Comparison of ENCODE assay signal across 19 mouse cellular contexts in genomic region chr2:115921687-115922086, GRCm38 (mm10).
A peak's percentile ranks its signal among the peaks of the same experiment; 100 is the strongest.
DNase-seq lines count a peak whose midpoint lies in the region; ATAC-seq and TF ChIP-seq lines count a peak whose summit lies in the region.
"Had no signal": no experiment of that assay in that cellular context is flagged by ENCODE, and none has a peak within 500 bp of the region (broad histone marks: within the 10 kb centered on the region; RNA-seq: fewer than 3 reads in every experiment).

No protein-coding gene starts in this region.

- H3K9me3 ChIP-seq in forebrain, embryonic 15.5 days, result no peaks in the 10 kb centered on the region
- H3K9me3 ChIP-seq in intestine, postnatal 0 days (ENCODE audit: control insufficient read depth), result no peaks in the 10 kb centered on the region
- H3K9me3 ChIP-seq: embryonic facial prominence, embryonic 13.5 days; liver, embryonic 13.5 days; megakaryocyte, embryonic 14.5 days had no signal

- no peak for TF ChIP-seq POLR2A in kidney, adult 2 months (IDR thresholded peaks at IDR 0.05; ENCODE audit: low read depth, low read length)
- no peak for TF ChIP-seq POLR2A in cerebellum, adult 2 months (IDR thresholded peaks at IDR 0.05; ENCODE audit: borderline replicate concordance, insufficient read depth, low read length)

- no peak overlapping the region for H3K9ac ChIP-seq in forebrain, embryonic 15.5 days (replicated peaks)
- no peak overlapping the region for H3K9ac ChIP-seq in intestine, postnatal 0 days (ENCODE audit: low read depth, low read length)
- H3K9ac ChIP-seq: embryonic facial prominence, embryonic 13.5 days; liver, embryonic 13.5 days had no signal

- peak; percentile 52 for DNase-seq in heart, adult 11 months
- no peak for DNase-seq in heart, adult 8-10 months (ENCODE audit: low spot score)
- DNase-seq in kidney, adult 2 months, result no peak
- no peak for DNase-seq in kidney, adult 8-10 months
- DNase-seq in cerebellum, adult 2 months, result no peak
- no peak for DNase-seq in ovary, postnatal 14 days (ENCODE audit: low spot score)
- DNase-seq: adrenal gland, postnatal 25 days; B cell, adult 2 months; cerebellum, adult 18-20 months; gastrocnemius, adult 2 months; heart, adult 18-20 months; kidney, postnatal 10 days; liver, embryonic 13.5 days; lung, postnatal 10 days had no signal

- H3K4me2 ChIP-seq in forebrain, embryonic 15.5 days (replicated peaks), result no peak overlapping the region
- no peak overlapping the region for H3K4me2 ChIP-seq in intestine, postnatal 0 days (replicated peaks; ENCODE audit: low read depth)
- H3K4me2 ChIP-seq: embryonic facial prominence, embryonic 13.5 days; liver, embryonic 13.5 days had no signal

- no peaks in the 10 kb centered on the region for H3K27me3 ChIP-seq in kidney, adult 2 months (replicated peaks; ENCODE audit: control insufficient read depth, insufficient read depth, low read length)
- H3K27me3 ChIP-seq in forebrain, embryonic 15.5 days, result no peaks in the 10 kb centered on the region
- no peaks in the 10 kb centered on the region for H3K27me3 ChIP-seq in intestine, postnatal 0 days (replicated peaks; ENCODE audit: control insufficient read depth, insufficient read depth, low read length)
- no peaks in the 10 kb centered on the region; the same call in 1 of the 2 replicates for H3K27me3 ChIP-seq in cerebellum, adult 2 months (ENCODE audit: control insufficient read depth, insufficient read depth, low read length)
- H3K27me3 ChIP-seq: embryonic facial prominence, embryonic 13.5 days; liver, embryonic 13.5 days; megakaryocyte, embryonic 14.5 days had no signal

- H3K36me3 ChIP-seq in kidney, adult 2 months (ENCODE audit: control insufficient read depth, insufficient read depth, low read length), result no peaks in the 10 kb centered on the region
- peaks cover 7% of the 10 kb centered on the region for H3K36me3 ChIP-seq in forebrain, embryonic 15.5 days
- H3K36me3 ChIP-seq in intestine, postnatal 0 days (ENCODE audit: control insufficient read depth, insufficient read depth), result no peaks in the 10 kb centered on the region
- H3K36me3 ChIP-seq: liver, embryonic 13.5 days had no signal

- TF ChIP-seq CTCF in kidney, adult 2 months (conservative IDR thresholded peaks at IDR 0.05; ENCODE audit: insufficient read depth, insufficient read length, low read depth, low read length), result 0 out of 2 replicates have a peak, but pooled peaks have one; percentile 6
- 0 out of 2 replicates have a peak, but pooled peaks have one; percentile 13 for TF ChIP-seq CTCF in intestine, postnatal 0 days (IDR thresholded peaks at IDR 0.05; ENCODE audit: low read depth)
- TF ChIP-seq CTCF in cerebellum, adult 2 months (IDR thresholded peaks at IDR 0.05; ENCODE audit: borderline replicate concordance, insufficient read depth, low read depth, low read length), result no peak

- H3K4me3 ChIP-seq in kidney, adult 2 months (ENCODE audit: insufficient read depth, low read depth, low read length), result no peak overlapping the region
- H3K4me3 ChIP-seq in forebrain, embryonic 15.5 days, result no peak overlapping the region
- no peak overlapping the region for H3K4me3 ChIP-seq in intestine, postnatal 0 days (ENCODE audit: low read depth, low read length)
- no peak overlapping the region for H3K4me3 ChIP-seq in cerebellum, adult 2 months (replicated peaks; ENCODE audit: insufficient read depth, low read depth, low read length)
- H3K4me3 ChIP-seq: embryonic facial prominence, embryonic 13.5 days; gastrocnemius, adult 2 months; layer of hippocampus, adult 2 months; liver, embryonic 13.5 days; megakaryocyte, embryonic 14.5 days had no signal

- WGBS in kidney, adult 2 months, result 68% methylated on average over 9 of the region's 9 CpGs
- 87% methylated on average over 9 of the region's 9 CpGs for WGBS in forebrain, embryonic 15.5 days
- 68% methylated on average over 9 of the region's 9 CpGs for WGBS in intestine, postnatal 0 days
- WGBS in cerebellum, adult 2 months, result 86% methylated on average over 9 of the region's 9 CpGs

- H3K4me1 ChIP-seq in kidney, adult 2 months (ENCODE audit: control insufficient read depth, insufficient read depth, low read length), result 0 out of 2 replicates have a peak, but pooled peaks cover under 1% of the 10 kb centered on the region
- peaks cover 49% of the 10 kb centered on the region for H3K4me1 ChIP-seq in forebrain, embryonic 15.5 days
- 0 out of 2 replicates have a peak, but pooled peaks cover 2% of the 10 kb centered on the region for H3K4me1 ChIP-seq in intestine, postnatal 0 days (replicated peaks; ENCODE audit: control insufficient read depth, insufficient read depth, low read length)
- no peaks in the 10 kb centered on the region for H3K4me1 ChIP-seq in cerebellum, adult 2 months (ENCODE audit: control insufficient read depth, insufficient read depth, low read length)
- H3K4me1 ChIP-seq: liver, embryonic 13.5 days; megakaryocyte, embryonic 14.5 days had no signal

- ATAC-seq in forebrain, embryonic 15.5 days (replicated peaks), result no peak
- ATAC-seq in intestine, postnatal 0 days, result no peak

- H3K27ac ChIP-seq in kidney, adult 2 months (ENCODE audit: insufficient read depth, low read depth, low read length), result no peak overlapping the region
- H3K27ac ChIP-seq in forebrain, embryonic 15.5 days (replicated peaks), result peak overlapping the region; percentile 74
- H3K27ac ChIP-seq in intestine, postnatal 0 days (ENCODE audit: low read depth, low read length), result no peak overlapping the region
- no peak overlapping the region for H3K27ac ChIP-seq in cerebellum, adult 2 months (ENCODE audit: insufficient read depth, low read length)
- H3K27ac ChIP-seq: embryonic facial prominence, embryonic 13.5 days; gastrocnemius, adult 2 months; layer of hippocampus, adult 2 months; liver, embryonic 13.5 days had no signal
